Mouse (Mus musculus): ENCODE data around the gene Cwc22. TPM values are rescaled to one million over a fixed set of nuclear protein-coding genes. Genes with fewer than 3 reads are reported as not detected.

Cwc22 gene
- polyA plus RNA-seq, 1 experiment from 2014 or later, result 33.0 TPM

- Histone ChIP-seq H3K4me3 (no peak overlapping the region), H3K4me1 (no peaks in the 10 kb centered on the region), H3K36me3 (no peaks in the 10 kb centered on the region), H3K4me2 (replicated peaks) (no peak overlapping the region), H3K9ac (no peak overlapping the region), H3K9me3 (no peaks in the 10 kb centered on the region), H3K27me3 (replicated peaks) (no peaks in the 10 kb centered on the region), H3K27ac (no peak overlapping the region)
- whole genome bisulfite sequencing, result 90% methylated on average over 1 of the region's 1 CpGs
- no peak for ATAC-seq (ENCODE audit: low FRiP score, low read depth)
These were observed 107.5 kb downstream of the Cwc22 start for GRCm38 (mm10) chr2:77838688-77839087.

GRCm38 (mm10) chr2:77835781-77836180, 110.4 kb downstream of the Cwc22 start:
- WGBS, result 63% methylated on average over 3 of the region's 3 CpGs
- H3K27ac ChIP-seq, result no peak overlapping the region

More at GRCm38 (mm10) chr2:77835781-77836180, 110.4 kb downstream of the Cwc22 start:
- Histone ChIP-seq H3K36me3 (no peaks in the 10 kb centered on the region), H3K9ac (no peak overlapping the region), H3K4me3 (no peak overlapping the region), H3K27me3 (replicated peaks) (no peaks in the 10 kb centered on the region), H3K4me1 (no peaks in the 10 kb centered on the region), H3K4me2 (replicated peaks) (no peak overlapping the region), H3K9me3 (no peaks in the 10 kb centered on the region)
- ATAC-seq (ENCODE audit: low FRiP score, low read depth), result no peak

Other genes starting within 250 kb of the Cwc22 start
- gene Zfp385b, start 126.7 kb downstream of the Cwc22 start, polyA plus RNA-seq (2016; fragmentation: Nextera tagmentation; extraction: Ambion mirVana), result 3.6 and 3.8 TPM in 2 replicates